Mouse (Mus musculus) embryonic facial prominence, embryonic 11.5 days (tissue): ENCODE data around the gene Wiz. TPM values are rescaled to one million over a fixed set of nuclear protein-coding genes. Genes with fewer than 3 reads are reported as not detected.

Experiments used
- microRNA-seq: library from miRNA; unstranded; fragments of <30 nt; microRNA quantifications from one replicate; pipeline ENCODE4, GENCODE M21; 2016; ENCODE audit warnings: borderline number of aligned reads
- polyA plus RNA-seq: library from polyadenylated mRNA; unstranded; fragments of >200 nt; fragmentation: Nextera tagmentation; extraction: Ambion mirVana; gene quantifications from 2 replicates; pipeline ENCODE4 v1.2.1, GENCODE M21; 2014

The Wiz gene
- polyA plus RNA-seq, 1 experiment from 2014 or later, result 27.5 TPM

Small RNA genes within 50 kb of the gene (microRNA-seq; reads per million reads assigned to microRNA genes)
- not detected for gene Gm22201

Other genes starting within 250 kb of the Wiz start
- gene Notch3, start 222.6 kb downstream of the Wiz start, polyA plus RNA-seq, result 17.7 and 18.2 TPM in 2 replicates
- not detected in 2 replicates for gene Ephx3, start 199.9 kb downstream of the Wiz start, polyA plus RNA-seq
- 81.5 and 85.1 TPM in 2 replicates for gene Brd4, start 104.7 kb downstream of the Wiz start, polyA plus RNA-seq
- gene Akap8, start 68.2 kb downstream of the Wiz start, polyA plus RNA-seq, result 53.4 and 53.9 TPM in 2 replicates
- 44.3 and 56.2 TPM in 2 replicates for gene Akap8l, start 38.8 kb downstream of the Wiz start, polyA plus RNA-seq
- gene Rasal3, start 14.1 kb upstream of the Wiz start, polyA plus RNA-seq, result 0.63 and 0.77 TPM in 2 replicates
- gene Pglyrp2, start 34.7 kb upstream of the Wiz start, polyA plus RNA-seq, result not detected in 2 replicates
- 0.46 and 0.98 TPM in 2 replicates for gene Cyp4f39, start 63.3 kb upstream of the Wiz start, polyA plus RNA-seq
- gene Cyp4f17, start 116.6 kb upstream of the Wiz start, polyA plus RNA-seq, result 4.0 and 7.1 TPM in 2 replicates
- 16.5 and 16.7 TPM in 2 replicates for gene Cyp4f16, start 147.1 kb upstream of the Wiz start, polyA plus RNA-seq
- gene Cyp4f37, start 231.9 kb upstream of the Wiz start, polyA plus RNA-seq, result not detected in 2 replicates